Mouse (Mus musculus) cerebellum, adult 2 months (tissue): ENCODE data around the gene BC049352. TPM values are rescaled to one million over a fixed set of nuclear protein-coding genes. Genes with fewer than 3 reads are reported as not detected.

Experiments
- DNase-seq, 2 experiments: peaks; one replicate each; pipeline ENCODE4 v3.0.0; 2021
- H3K27ac ChIP-seq: fragments of 200-500 bp; 2 replicates; pipeline ENCODE4 v1.5.1; 2012; ENCODE audit warnings: low read length, control low read depth, inconsistent platforms; ENCODE audit not compliant: insufficient read depth
- H3K27me3 ChIP-seq: fragments of 200-500 bp; 2 replicates; pipeline ENCODE4 v1.6.1; 2012; ENCODE audit warnings: inconsistent platforms, mild to moderate bottlenecking, low read length, moderate library complexity; ENCODE audit not compliant: control insufficient read depth, insufficient read depth
- H3K4me1 ChIP-seq: fragments of 200-500 bp; 2 replicates; pipeline ENCODE4 v1.6.1; 2011; ENCODE audit warnings: low read length; ENCODE audit not compliant: control insufficient read depth, insufficient read depth
- H3K4me3 ChIP-seq: fragments of 200-500 bp; replicated peaks from 2 replicates; pipeline ENCODE3; 2011; ENCODE audit warnings: mild to moderate bottlenecking, low read depth, low read length, control low read depth; ENCODE audit not compliant: insufficient read depth
- CTCF ChIP-seq: fragments of 200-500 bp; IDR thresholded peaks from 2 replicates; pipeline ENCODE4 v1.5.1; 2011; ENCODE audit warnings: low read depth, mild to moderate bottlenecking, control low read depth, low read length, moderate library complexity, borderline replicate concordance; ENCODE audit not compliant: insufficient read depth
- POLR2A ChIP-seq: fragments of 200-500 bp; IDR thresholded peaks from 2 replicates; pipeline ENCODE4 v1.6.1; 2011; ENCODE audit warnings: low read length, control low read depth, borderline replicate concordance; ENCODE audit not compliant: insufficient read depth
- WGBS: fragments of 180-500 bp; shearing (Covaris S2); methylation state at CpG from one replicate; pipeline ENCODE4 v1.1.7; 2018; 5-methylcytosine and 5-hydroxymethylcytosine counted together
- polyA plus RNA-seq: library from polyadenylated mRNA; depleted of rRNA; stranded (reverse); fragments of >200 nt; gene quantifications from 2 replicates; pipeline ENCODE4 v1.2.3, GENCODE M21; 2012

BC049352 gene
- polyA plus RNA-seq, 1 experiment = 2.8 TPM

GRCm38 (mm10) chr9:45179282-45179681 lies 2.5 kb upstream of the BC049352 start:
- whole genome bisulfite sequencing = 95% methylated on average over 5 of the region's 5 CpGs
- H3K27ac ChIP-seq = no peak overlapping the region
- no peaks in the 10 kb centered on the region for H3K27me3 ChIP-seq
- H3K4me3 ChIP-seq = no peak overlapping the region
- TF ChIP-seq CTCF (no peak), POLR2A (no peak)
- peaks cover 6% of the 10 kb centered on the region; the same call in 1 of the 2 replicates for H3K4me1 ChIP-seq
- no peak for DNase-seq

GRCm38 (mm10) chr9:45182521-45182920 lies 714 bp downstream of the BC049352 start:
- 84% methylated on average over 3 of the region's 3 CpGs for WGBS
- DNase-seq = no peak
- Histone ChIP-seq H3K27me3 (no peaks in the 10 kb centered on the region), H3K4me1 (peaks cover 6% of the 10 kb centered on the region; the same call in 1 of the 2 replicates), H3K27ac (no peak overlapping the region), H3K4me3 (no peak overlapping the region)
- TF ChIP-seq CTCF (no peak), POLR2A (no peak)

GRCm38 (mm10) chr9:45183266-45183665 lies 1.5 kb downstream of the BC049352 start:
- H3K27ac ChIP-seq = no peak overlapping the region
- H3K4me3 ChIP-seq = no peak overlapping the region
- no peaks in the 10 kb centered on the region for H3K27me3 ChIP-seq
- peaks cover 6% of the 10 kb centered on the region; the same call in 1 of the 2 replicates for H3K4me1 ChIP-seq
- TF ChIP-seq POLR2A (no peak), CTCF (no peak)
- no peak for DNase-seq
- WGBS = 17% methylated on average over 6 of the region's 6 CpGs

GRCm38 (mm10) chr9:45185250-45185649 lies 3.4 kb downstream of the BC049352 start:
- no peak for DNase-seq
- Histone ChIP-seq H3K4me1 (peaks cover 6% of the 10 kb centered on the region; the same call in 1 of the 2 replicates), H3K4me3 (no peak overlapping the region), H3K27ac (no peak overlapping the region), H3K27me3 (no peaks in the 10 kb centered on the region)
- 56% methylated on average over 4 of the region's 4 CpGs for WGBS
- TF ChIP-seq CTCF = no peak
- no peak for TF ChIP-seq POLR2A

GRCm38 (mm10) chr9:45188570-45189563 lies 7.1 kb downstream of the BC049352 start:
- WGBS = 85% methylated on average over 10 of the region's 10 CpGs
- H3K4me1 ChIP-seq = no peaks in the 10 kb centered on the region; the same call in 1 of the 2 replicates
- no peak overlapping the region for H3K4me3 ChIP-seq
- H3K27ac ChIP-seq = no peak overlapping the region
- H3K27me3 ChIP-seq = no peaks in the 10 kb centered on the region
- no peak for TF ChIP-seq POLR2A
- TF ChIP-seq CTCF = no peak
- DNase-seq = no peak

GRCm38 (mm10) chr9:45189661-45190174 lies 7.9 kb downstream of the BC049352 start:
- WGBS = 89% methylated on average over 4 of the region's 4 CpGs
- TF ChIP-seq POLR2A (no peak), CTCF (no peak)

GRCm38 (mm10) chr9:45195468-45195867 lies 13.7 kb downstream of the BC049352 start:
- Histone ChIP-seq H3K27me3 (no peaks in the 10 kb centered on the region), H3K4me1 (no peaks in the 10 kb centered on the region), H3K4me3 (no peak overlapping the region), H3K27ac (no peak overlapping the region)
- DNase-seq = no peak
- 62% methylated on average over 4 of the region's 4 CpGs for WGBS
- TF ChIP-seq CTCF (no peak), POLR2A (no peak)

More at GRCm38 (mm10) chr9:45189661-45190174, 7.9 kb downstream of the BC049352 start:
- Histone ChIP-seq H3K4me1 (no peaks in the 10 kb centered on the region), H3K4me3 (no peak overlapping the region), H3K27me3 (no peaks in the 10 kb centered on the region), H3K27ac (no peak overlapping the region)
- no peak for DNase-seq
